Mouse (Mus musculus) midbrain, embryonic 10.5 days (tissue): ENCODE data around the gene Det1. TPM values are rescaled to one million over a fixed set of nuclear protein-coding genes. Genes with fewer than 3 reads are reported as not detected.

Experiments used
- DNase-seq: peaks from one replicate; pipeline ENCODE4 v3.0.0-alpha.2; 2017; ENCODE audit warnings: low spot score
- H3K27ac ChIP-seq: fragments of 300-500 bp; sonication (generic); replicated peaks from 2 replicates; pipeline ENCODE4 v1.5.1; 2016; ENCODE audit warnings: mild to moderate bottlenecking
- H3K27me3 ChIP-seq: fragments of 300-500 bp; sonication (generic); 2 replicates; pipeline ENCODE4 v1.6.1; 2016; ENCODE audit warnings: low read depth, mild to moderate bottlenecking; ENCODE audit not compliant: poor library complexity, severe bottlenecking
- H3K36me3 ChIP-seq: fragments of 300-500 bp; sonication (generic); 2 replicates; pipeline ENCODE4 v1.6.1; 2016; ENCODE audit warnings: mild to moderate bottlenecking, moderate library complexity
- H3K4me1 ChIP-seq: fragments of 300-500 bp; sonication (generic); 2 replicates; pipeline ENCODE4 v1.6.1; 2016
- H3K4me3 ChIP-seq: fragments of 300-500 bp; sonication (generic); 2 replicates; pipeline ENCODE4 v1.5.1; 2016; ENCODE audit warnings: mild to moderate bottlenecking, moderate library complexity
- H3K9me3 ChIP-seq: fragments of 300-500 bp; sonication (generic); replicated peaks from 2 replicates; pipeline ENCODE4 v1.6.1; 2016; ENCODE audit warnings: mild to moderate bottlenecking
- WGBS: fragments of 180-500 bp; shearing (Covaris S2); methylation state at CpG from one replicate; pipeline ENCODE4 v1.1.7; 2016; 5-methylcytosine and 5-hydroxymethylcytosine counted together
- polyA plus RNA-seq: library from polyadenylated mRNA; unstranded; fragments of >200 nt; fragmentation: Nextera tagmentation; extraction: Ambion mirVana; gene quantifications from 2 replicates; pipeline ENCODE4 v1.2.1, GENCODE M21; 2016

Gene Det1
- polyA plus RNA-seq, 1 experiment from 2014 or later: 23.4 TPM

GRCm38 (mm10) chr7:78835656-78836055, 11.4 kb downstream of the Det1 start:
- Histone ChIP-seq H3K36me3 (peaks cover 68% of the 10 kb centered on the region), H3K4me3 (no peak overlapping the region), H3K27me3 (no peaks in the 10 kb centered on the region), H3K4me1 (no peaks in the 10 kb centered on the region), H3K27ac (no peak overlapping the region), H3K9me3 (no peaks in the 10 kb centered on the region)
- 94% methylated on average over 4 of the region's 4 CpGs for WGBS
- DNase-seq: no peak

GRCm38 (mm10) chr7:78827749-78828362, 19.2 kb downstream of the Det1 start:
- DNase-seq: no peak
- H3K27ac ChIP-seq: no peak overlapping the region
- WGBS: 92% methylated on average over 14 of the region's 14 CpGs
- H3K4me1 ChIP-seq: no peaks in the 10 kb centered on the region
- H3K27me3 ChIP-seq: no peaks in the 10 kb centered on the region
- H3K36me3 ChIP-seq: peaks cover 61% of the 10 kb centered on the region
- no peak overlapping the region for H3K4me3 ChIP-seq
- H3K9me3 ChIP-seq: no peaks in the 10 kb centered on the region

- 74% methylated on average over 9 of the region's 9 CpGs for WGBS
- Histone ChIP-seq H3K4me1 (no peaks in the 10 kb centered on the region), H3K27ac (no peak overlapping the region; the same call in 1 of the 2 replicates), H3K27me3 (no peaks in the 10 kb centered on the region), H3K36me3 (peaks cover 62% of the 10 kb centered on the region), H3K9me3 (no peaks in the 10 kb centered on the region), H3K4me3 (no peak overlapping the region)
- no peak for DNase-seq
Observed at GRCm38 (mm10) chr7:78826682-78827385, 20.2 kb downstream of the Det1 start.

- Histone ChIP-seq H3K4me3 (no peak overlapping the region), H3K36me3 (peaks cover 9% of the 10 kb centered on the region), H3K9me3 (no peaks in the 10 kb centered on the region), H3K27me3 (no peaks in the 10 kb centered on the region), H3K4me1 (peaks cover 7% of the 10 kb centered on the region; the same call in 1 of the 2 replicates), H3K27ac (no peak overlapping the region)
- 89% methylated on average over 12 of the region's 12 CpGs for WGBS
- DNase-seq: no peak
Observed at GRCm38 (mm10) chr7:78818336-78818735, 28.7 kb downstream of the Det1 start.

- peaks cover 7% of the 10 kb centered on the region; the same call in 1 of the 2 replicates for H3K4me1 ChIP-seq
- no peak overlapping the region for H3K27ac ChIP-seq
- no peaks in the 10 kb centered on the region for H3K36me3 ChIP-seq
- no peak for DNase-seq
- H3K9me3 ChIP-seq: no peaks in the 10 kb centered on the region
- H3K4me3 ChIP-seq: no peak overlapping the region
- H3K27me3 ChIP-seq: no peaks in the 10 kb centered on the region
Observed at GRCm38 (mm10) chr7:78814766-78815165, 32.3 kb downstream of the Det1 start.

GRCm38 (mm10) chr7:78813791-78814190, 33.3 kb downstream of the Det1 start:
- DNase-seq: no peak
- WGBS: 92% methylated on average over 6 of the region's 6 CpGs
- Histone ChIP-seq H3K27me3 (no peaks in the 10 kb centered on the region), H3K27ac (no peak overlapping the region), H3K9me3 (no peaks in the 10 kb centered on the region), H3K4me3 (no peak overlapping the region), H3K36me3 (no peaks in the 10 kb centered on the region), H3K4me1 (peaks cover 7% of the 10 kb centered on the region; the same call in 1 of the 2 replicates)

- Histone ChIP-seq H3K4me1 (no peaks in the 10 kb centered on the region), H3K36me3 (no peaks in the 10 kb centered on the region), H3K4me3 (no peak overlapping the region), H3K27ac (no peak overlapping the region), H3K9me3 (no peaks in the 10 kb centered on the region), H3K27me3 (no peaks in the 10 kb centered on the region)
- WGBS: 87% methylated on average over 4 of the region's 4 CpGs
- DNase-seq: no peak
Observed at GRCm38 (mm10) chr7:78807192-78807591, 39.9 kb downstream of the Det1 start.

- Histone ChIP-seq H3K36me3 (no peaks in the 10 kb centered on the region), H3K27me3 (peaks cover 17% of the 10 kb centered on the region), H3K4me1 (peaks cover 2% of the 10 kb centered on the region), H3K9me3 (no peaks in the 10 kb centered on the region), H3K4me3 (no peak overlapping the region), H3K27ac (no peak overlapping the region)
- no peak for DNase-seq
- 88% methylated on average over 3 of the region's 3 CpGs for WGBS
Observed at GRCm38 (mm10) chr7:78803841-78804240, 43.2 kb downstream of the Det1 start.

GRCm38 (mm10) chr7:78799730-78800496, 47.1 kb downstream of the Det1 start:
- Histone ChIP-seq H3K9me3 (no peaks in the 10 kb centered on the region), H3K4me1 (peaks cover 17% of the 10 kb centered on the region), H3K4me3 (no peak overlapping the region), H3K36me3 (no peaks in the 10 kb centered on the region), H3K27me3 (peaks cover 17% of the 10 kb centered on the region), H3K27ac (no peak overlapping the region)
- no peak for DNase-seq
- WGBS: 81% methylated on average over 9 of the region's 9 CpGs

- H3K9me3 ChIP-seq: no peaks in the 10 kb centered on the region
- peaks cover 17% of the 10 kb centered on the region for H3K27me3 ChIP-seq
- H3K4me3 ChIP-seq: no peak overlapping the region
- 62% methylated on average over 8 of the region's 9 CpGs for WGBS
- no peak for DNase-seq
- H3K27ac ChIP-seq: no peak overlapping the region
- H3K36me3 ChIP-seq: peaks cover 12% of the 10 kb centered on the region
- peaks cover 17% of the 10 kb centered on the region for H3K4me1 ChIP-seq
Observed at GRCm38 (mm10) chr7:78797843-78798455, 49.1 kb downstream of the Det1 start.

GRCm38 (mm10) chr7:78796624-78797023, 50.4 kb downstream of the Det1 start:
- Histone ChIP-seq H3K4me3 (no peak overlapping the region), H3K27ac (no peak overlapping the region), H3K36me3 (peaks cover 25% of the 10 kb centered on the region), H3K9me3 (no peaks in the 10 kb centered on the region), H3K4me1 (peaks cover 17% of the 10 kb centered on the region), H3K27me3 (peaks cover 17% of the 10 kb centered on the region)
- 89% methylated on average over 3 of the region's 3 CpGs for WGBS
- no peak for DNase-seq

GRCm38 (mm10) chr7:78794571-78795092, 52.4 kb downstream of the Det1 start:
- Histone ChIP-seq H3K36me3 (peaks cover 44% of the 10 kb centered on the region), H3K27me3 (no peaks in the 10 kb centered on the region; the same call in 1 of the 2 replicates), H3K4me3 (no peak overlapping the region), H3K4me1 (peaks cover 17% of the 10 kb centered on the region), H3K9me3 (no peaks in the 10 kb centered on the region), H3K27ac (no peak overlapping the region)
- no peak for DNase-seq
- 89% methylated on average over 6 of the region's 6 CpGs for WGBS
